Mouse (Mus musculus) cerebellum, postnatal 14 days (tissue): ENCODE measurements around the gene Irf2.
A peak's percentile ranks its signal among the peaks of the same experiment; 100 is the strongest.

Experiments
- DNase-seq, 2 experiments: peaks; one replicate each; pipeline ENCODE4 v3.0.0; 2021; ENCODE audit warnings: mixed read lengths in 2 of 2

Irf2 gene

DNA sequence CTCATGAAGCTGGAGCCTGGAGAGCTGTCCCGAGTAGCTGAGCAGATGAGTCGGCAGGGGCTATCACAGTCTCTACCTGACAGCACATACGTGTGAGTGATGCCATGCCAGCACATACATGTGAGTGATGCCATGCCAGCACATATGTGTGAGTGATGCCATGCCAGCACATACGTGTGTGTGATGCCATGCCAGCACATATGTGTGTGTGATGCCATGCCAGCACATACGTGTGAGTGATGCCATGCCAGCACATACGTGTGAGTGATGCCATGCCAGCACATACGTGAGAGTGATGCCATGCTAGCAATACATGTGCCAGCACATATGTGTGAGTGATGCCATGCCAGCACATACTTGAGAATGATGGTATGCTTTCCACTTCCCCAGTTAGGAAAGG, 18.6 kb downstream of the Irf2 start:
- no peak for DNase-seq

DNA sequence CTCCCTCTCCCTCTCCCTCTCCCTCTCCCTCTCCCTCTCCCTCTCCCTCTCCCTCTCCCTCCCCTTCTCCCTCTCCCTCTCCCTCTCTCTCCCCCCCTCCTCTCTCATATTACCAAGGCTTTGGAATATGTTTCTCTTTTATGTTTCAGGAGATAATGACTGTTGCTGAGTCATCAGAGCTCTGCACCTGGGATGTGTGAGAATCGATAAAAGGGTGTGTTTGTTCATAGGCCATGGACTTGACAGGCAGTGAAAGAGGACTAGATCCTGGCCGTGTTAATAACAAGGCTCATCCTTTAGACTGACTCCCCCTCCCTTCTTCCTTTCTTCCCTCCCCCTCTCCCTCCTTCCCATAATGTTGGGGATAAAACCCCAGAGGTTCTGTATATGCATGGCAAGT, 19.1 kb downstream of the Irf2 start:
- no peak for DNase-seq

DNA sequence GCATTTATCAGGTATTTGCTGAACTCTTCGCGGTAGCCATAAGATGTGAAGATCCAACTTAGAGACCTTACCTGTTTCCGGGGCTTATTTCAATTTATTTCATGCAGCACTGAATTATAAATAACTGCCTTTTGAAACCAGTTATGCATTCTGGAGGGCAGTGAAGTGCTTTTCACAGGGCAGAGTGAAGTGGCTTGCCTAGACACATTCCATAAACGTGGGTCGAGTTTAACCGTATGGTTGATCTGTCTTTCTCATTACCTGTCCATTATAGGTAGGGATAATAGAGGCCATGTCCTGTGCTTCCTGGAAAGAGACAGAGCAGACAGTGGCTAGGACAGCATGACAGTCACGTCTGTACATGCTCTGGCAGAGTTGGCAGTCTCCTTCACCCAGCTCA, 20.0 kb downstream of the Irf2 start:
- DNase-seq, result no peak

GRCm38 (mm10) chr8:46760701-46761100, 21.2 kb downstream of the Irf2 start:
- DNase-seq, result no peak

DNA sequence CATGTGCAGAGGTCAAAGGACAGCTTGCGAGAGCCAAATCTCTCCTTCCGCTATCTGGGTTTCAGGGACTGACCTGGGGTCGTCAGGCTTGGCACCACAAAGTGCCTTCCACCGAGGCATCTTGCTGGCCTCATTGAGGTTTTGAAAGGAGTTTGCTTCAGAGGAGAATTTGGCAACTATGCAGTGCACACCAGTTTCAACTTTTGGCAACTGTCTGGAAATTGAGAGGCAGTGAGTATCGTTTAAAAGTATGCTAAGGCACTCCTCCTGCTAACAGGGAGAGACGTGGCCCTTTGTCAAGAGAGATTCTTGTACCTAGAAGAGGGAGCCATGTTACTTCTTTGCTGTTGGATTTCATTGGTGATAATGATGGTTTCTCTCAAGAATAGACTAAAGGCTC, 21.9 kb downstream of the Irf2 start:
- DNase-seq, result no peak

GRCm38 (mm10) chr8:46769408-46770180, 30.1 kb downstream of the Irf2 start:
- DNase-seq, result peak in 1 of 2 experiments; percentile 15

- DNase-seq, result no peak
These were observed 31.5 kb downstream of the Irf2 start for GRCm38 (mm10) chr8:46770905-46771516.

DNA sequence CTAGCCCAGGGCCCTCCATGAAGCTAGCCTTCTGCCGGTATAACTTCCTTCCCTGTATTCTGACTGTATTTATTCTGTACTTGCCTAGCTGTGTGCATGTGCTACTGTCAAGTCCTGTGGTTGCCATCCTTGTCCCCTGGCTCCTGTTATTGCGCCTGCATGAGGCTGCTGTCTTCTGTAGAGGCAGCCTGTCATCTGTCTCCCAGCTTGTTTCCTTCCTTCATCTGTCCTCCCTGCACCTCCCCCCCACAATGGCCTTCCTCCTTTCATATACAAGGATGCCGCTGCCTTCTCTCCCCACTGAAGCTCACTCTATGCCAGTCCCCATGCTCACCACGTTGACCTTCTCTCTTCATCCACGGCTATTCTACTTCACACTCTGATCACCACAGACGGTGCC, 33.3 kb downstream of the Irf2 start:
- no peak for DNase-seq

DNA sequence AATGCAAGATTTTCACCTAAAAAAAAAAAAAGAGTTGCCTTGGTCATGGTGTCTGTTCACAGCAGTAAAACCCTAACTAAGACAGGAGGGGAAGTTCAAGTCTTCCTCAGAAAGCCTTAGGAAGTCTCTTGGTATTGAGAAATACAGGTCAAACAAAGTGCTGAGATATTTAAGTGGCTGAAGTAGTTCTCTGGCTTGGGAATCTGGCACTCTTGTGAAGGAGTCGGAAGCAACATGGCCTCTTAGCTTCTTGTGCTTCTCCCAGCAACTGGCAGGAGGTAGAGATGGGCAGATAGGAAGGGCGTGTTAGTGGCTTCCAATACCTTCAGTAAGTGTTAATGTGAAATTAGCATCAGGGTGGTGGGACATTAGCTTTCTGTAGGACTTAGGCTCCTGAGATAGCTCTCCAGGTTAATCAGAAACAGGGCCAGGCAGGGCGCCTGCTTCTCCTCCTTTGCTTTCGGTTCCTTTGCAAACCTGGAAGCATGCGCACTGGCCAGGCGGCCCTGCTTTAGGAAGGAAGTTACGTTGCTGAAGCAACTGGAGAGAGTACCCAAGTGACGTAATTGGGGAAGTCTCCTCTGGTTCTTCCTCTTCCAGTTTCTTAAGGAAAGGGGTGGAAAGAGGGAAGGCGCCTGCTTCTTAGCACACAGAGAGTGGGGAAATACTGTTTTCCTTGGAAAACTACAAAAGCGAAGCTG, 38.4 kb downstream of the Irf2 start:
- DNase-seq, result no peak

- DNase-seq, result no peak
These were observed 41.6 kb downstream of the Irf2 start for GRCm38 (mm10) chr8:46781067-46781657.

DNA sequence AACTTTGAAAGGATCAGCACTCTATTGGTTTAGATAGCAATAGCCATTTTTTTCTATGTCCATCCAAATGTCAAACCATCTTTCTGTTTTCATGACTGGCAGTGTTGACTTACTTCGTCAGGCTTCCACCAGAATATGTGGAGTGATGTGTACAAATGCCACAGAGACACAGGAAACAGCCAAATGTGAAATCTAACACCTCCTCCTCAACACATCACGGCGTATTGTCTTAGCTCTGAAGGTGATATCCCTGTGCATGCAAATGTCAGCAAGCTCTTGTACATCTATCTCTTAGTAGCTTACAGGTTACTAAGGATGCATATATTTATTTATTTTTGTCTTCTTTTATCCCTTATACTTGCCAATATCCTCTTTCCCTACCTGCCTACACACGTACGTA, 42.7 kb downstream of the Irf2 start:
- no peak for DNase-seq

DNA sequence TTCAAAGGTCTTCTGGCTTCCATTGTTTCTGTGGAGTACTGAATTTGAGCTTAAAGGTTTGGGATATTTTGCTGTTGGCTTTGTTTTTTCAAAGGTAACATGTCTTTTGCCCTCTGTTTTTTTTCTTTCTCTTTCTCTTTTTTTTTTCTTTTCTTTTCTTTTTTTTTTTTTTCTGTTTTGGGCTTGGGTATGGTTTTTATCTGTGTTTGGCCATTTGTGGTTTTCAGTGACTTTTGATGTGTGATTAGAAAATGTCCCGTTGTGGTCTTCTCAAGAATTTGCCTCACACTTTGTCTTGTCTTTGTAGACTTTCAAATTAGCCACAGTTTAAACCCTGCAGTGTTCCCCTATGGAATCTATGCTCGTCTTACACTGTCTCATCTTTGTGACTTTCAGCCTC, 45.5 kb downstream of the Irf2 start:
- DNase-seq, result no peak

DNA sequence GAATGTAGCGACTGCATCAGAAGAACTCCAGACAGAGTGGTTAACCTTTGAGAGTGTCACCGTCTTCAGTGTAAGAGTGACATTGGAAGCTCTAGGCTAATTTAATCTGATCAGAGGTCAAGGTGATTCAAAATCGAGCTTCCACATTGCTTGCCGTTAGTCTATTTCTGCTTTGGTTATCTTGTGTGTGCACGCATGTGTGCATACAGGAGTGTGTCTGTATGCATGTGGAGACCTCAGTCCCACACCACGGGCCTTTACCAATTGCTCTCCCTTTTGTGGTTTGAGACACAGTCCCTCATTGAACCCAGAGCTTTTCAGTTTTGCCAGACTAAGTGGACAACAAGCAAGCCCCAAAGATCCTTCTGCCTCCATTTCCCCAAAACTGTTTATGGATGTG, 46.4 kb downstream of the Irf2 start:
- no peak for DNase-seq

DNA sequence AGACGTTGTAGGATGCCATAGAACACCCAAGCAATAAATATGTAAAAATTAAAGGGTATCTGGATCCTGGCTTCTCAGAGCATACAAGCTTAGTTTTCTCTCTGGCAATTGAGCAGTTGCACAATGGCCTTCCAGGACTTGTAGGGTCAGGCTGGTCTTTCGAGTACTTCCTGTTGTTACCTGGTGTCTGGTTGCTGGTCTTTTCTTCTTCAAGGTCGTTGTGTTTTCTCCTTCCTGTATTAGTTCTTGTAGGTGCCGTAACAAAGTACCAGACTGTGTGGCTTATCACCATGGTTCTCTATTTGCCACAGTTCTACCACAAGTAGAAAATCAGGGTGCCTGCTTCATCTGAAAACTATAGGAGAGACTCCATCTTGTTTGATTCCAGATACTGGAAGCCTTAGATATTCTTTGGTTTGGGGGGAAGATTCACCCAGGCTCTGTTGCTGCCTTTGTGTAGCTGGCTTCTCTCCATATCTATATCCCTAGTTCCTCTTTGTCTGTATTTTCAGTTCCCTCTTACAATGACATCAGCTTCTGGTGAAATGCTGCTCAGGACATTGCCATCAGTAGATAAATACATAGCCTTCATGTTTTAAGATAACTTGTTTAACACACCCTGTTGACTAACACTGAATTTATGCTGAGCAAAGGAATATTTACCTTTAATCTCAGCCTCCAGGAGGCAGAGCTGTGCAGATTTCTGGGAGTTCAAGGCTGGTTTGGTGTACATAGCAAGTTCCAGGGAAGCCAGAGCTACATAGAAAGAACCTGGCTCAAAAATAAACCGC, 49.8 kb downstream of the Irf2 start:
- no peak for DNase-seq

DNA sequence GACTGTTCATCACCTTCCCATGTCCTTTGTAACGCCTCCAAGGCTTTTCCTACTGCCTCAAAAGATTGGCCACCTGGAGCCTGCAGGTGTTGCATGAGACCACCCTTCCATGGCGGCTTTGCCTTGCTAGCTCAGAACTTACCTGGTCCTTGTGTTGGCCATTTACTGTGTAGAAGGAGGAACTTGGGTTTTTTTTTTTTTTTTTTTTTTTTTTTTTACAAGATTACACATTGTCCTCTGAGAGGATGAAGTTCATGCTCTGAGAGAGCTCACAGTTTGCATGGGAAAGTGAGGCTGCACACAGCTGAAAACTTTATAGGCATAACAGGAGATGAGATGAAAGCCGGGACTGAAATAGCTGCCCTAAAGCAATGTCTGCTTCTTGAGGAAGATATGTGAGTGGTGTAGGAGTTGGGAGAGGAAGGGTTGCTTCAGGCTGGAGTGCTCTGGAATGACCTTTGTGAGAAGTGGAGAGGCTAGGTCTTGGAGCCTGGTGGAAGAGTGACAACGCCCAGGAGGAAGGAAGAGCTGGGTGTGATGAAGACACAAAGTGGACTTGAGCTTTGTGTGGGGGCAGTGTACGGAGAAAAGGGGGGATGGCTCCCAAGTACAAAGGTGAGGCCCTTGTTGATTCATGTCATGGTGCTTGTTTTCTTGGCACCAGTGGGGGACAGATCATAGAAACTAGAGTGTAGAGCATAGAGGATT, 52.3 kb downstream of the Irf2 start:
- DNase-seq, result no peak

DNA sequence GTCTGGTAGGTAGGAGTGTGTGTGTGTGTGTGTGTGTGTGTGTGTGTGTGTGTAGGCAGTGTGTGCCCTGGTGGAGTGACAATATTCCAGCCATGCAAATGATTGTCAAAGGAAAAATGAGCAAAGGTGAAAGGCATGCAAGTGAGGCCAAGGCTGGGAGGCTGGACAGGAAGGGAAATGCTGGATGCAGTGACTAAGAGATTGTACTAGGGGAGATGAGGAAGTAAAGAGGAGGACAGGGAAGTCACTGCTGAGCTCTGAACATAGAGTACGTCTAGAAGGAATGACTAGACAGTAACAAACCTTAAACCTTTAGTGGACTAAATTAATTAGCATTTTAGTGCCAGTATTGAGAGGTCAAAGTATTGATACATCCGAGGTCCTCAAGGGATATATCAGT, 53.1 kb downstream of the Irf2 start:
- no peak for DNase-seq

DNA sequence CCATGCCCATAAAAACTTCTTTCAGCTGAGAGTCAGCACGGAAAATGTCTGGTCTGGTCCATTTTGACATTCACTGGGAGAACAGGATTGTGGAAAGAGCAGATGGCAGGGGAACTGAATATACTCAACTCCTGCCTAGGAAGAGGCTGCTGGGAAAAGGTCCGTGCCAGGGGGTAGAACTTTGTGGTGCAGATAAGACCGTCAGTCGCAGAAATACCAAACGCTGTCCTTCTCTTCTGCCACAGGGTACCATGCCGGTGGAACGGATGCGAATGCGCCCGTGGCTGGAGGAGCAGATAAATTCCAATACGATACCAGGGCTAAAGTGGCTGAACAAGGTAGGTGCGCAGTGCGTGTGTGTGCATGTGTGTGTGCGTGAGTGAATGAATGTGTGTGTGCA, 53.7 kb downstream of the Irf2 start:
- no peak for DNase-seq

DNA sequence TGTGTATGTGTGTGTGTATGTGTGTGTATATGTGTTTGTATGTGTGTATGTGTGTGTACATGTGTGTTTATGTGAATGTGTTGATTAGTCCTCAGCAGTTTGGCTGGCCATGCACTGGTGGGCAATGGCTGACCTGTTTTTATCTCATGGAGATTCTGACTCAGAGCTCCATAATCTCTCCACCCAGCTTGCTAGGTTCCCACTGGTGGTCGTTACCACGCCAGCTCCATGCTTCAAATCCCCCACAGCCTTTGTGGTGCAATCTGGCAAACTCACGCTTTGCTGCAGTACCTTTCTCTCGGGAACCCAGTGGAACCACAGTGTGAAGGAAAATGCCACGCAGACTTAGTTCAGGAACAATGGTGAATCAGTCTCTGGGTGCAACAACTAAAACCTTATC, 54.8 kb downstream of the Irf2 start:
- DNase-seq, result no peak

DNA sequence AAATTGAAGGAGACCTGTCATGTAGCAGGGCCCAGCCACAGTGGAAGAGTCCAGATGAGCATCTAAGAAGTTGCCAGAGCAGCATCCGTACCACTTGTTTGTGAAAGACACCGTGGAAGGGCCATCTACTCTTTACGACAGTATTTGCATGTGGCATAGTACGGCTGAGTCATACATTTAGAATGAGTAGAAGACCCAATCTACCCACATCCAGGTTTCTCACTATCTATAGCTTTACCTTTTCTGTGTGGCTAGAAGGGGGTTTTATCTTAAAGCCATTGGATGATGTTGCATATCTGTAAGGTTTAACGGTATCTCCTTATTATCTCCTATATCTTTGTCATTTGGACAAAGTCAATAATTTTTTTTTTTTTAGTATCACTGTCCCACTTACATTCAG, 59.7 kb downstream of the Irf2 start:
- DNase-seq, result no peak

DNA sequence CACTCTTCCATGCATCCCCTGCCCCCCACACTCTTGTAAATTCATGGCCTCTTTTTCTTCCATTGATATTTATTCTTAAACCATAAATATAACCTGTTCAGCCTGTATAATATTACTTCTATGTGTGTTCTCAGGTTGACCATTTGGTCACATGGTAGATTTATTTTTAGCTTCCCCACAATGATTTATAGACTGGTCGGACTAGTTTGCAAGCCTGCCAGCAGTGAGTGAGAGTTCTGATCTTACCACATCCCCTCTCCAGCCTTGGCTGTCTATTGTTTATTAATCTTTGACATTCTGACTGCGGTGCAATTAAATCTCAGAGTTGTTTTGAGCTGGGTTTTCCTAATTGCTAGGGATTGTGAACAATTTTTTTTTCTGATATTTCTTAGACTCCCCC, 60.2 kb downstream of the Irf2 start:
- no peak for DNase-seq

DNA sequence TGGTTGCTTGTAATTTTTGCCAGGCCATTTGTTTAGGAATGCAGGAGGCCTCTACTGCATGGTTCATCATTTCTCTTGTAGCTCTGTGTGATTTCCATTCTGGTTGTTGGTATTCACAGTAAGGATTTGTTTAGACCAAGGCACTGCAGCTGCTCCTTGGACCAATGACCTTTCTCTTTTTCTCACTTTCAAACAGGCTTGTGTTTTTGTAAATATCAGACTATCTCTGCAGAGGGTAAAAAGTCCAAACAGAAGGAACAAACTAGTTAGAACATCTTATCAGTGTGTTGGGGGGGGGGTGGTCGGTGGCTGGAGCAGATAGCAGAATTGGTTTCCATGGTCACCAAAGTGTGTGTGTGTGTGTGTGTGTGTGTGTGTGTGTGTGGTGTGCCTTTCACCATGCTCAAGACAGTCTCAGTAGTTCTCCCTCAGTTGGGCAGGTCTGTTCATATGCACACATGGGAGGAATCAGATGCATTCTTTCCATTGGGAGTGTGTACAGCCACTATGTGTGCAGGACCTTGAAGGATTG, 61.7 kb downstream of the Irf2 start:
- no peak for DNase-seq

DNA sequence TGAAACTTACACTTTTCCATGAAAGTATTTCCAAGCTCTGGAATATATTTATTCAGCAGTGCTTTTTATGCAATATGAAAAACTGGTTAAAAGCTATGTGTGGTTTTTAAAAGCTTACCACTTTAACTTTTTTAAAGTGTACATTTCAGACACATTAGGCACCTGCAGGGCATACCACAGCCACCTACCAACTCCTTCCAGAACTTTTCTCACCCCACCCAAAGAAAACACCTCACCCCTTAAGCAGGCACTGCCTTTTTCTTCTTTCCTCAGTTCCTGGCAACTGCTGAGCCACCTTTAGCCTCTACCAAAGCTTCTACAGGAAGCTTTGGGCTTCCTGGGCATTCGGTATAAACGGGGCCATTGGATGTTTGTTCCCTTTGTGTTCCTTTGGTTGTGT, 62.5 kb downstream of the Irf2 start:
- no peak for DNase-seq
